Mouse (Mus musculus) right cerebral cortex, postnatal 25 days (tissue): ENCODE results near the gene Zfp91.

Source experiments
- DNase-seq: peaks from one replicate; pipeline ENCODE4 v3.0.0; 2022

The Zfp91 gene

DNA sequence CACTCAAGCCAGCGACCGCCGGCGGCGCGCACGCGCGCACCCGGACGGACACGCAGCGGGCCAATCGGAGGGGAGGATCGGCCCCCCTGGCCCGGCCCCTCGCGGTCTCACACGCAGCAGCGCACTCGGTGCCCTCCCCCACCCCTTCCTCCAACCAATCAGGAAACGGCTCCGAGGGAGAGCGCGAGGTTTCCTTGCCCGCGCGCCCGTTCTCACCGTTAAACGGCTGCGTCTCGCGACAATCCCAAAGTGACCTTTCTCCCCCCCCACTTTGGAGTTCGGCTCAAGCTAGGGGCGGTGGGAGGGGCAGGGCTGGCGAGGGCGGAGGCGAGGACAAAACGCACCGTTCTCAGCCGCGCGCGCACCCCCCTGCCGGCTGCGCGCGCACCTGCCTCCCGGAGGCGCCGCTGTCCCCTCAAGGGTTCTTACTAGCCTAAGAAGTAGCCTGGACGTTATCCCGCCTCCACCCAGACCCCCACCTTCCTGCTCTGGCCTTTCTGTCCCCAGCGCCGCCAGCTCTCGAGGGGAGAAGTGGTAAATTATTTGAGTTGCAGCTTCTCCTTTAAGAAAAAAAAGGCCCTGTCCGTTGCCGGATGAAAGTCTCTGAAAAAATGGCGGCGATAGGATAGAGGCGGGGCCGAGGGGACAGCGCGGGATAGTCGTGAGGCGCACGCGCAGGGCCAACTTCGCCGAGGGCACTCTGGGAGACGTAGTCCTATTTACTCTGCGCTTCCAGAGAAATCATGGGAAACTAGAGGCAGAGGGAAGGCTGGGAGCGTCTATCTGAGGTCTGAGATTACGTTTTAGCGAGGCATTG, at the start of gene Zfp91, which contains the start of gene Lpxn:
Gene Zfp91 (minus strand): TSS at position 616 of the 817 bp plus-strand sequence.
Gene Lpxn (plus strand): TSS at position 683 of the 817 bp plus-strand sequence.
- DNase-seq = peak; percentile 96

DNA sequence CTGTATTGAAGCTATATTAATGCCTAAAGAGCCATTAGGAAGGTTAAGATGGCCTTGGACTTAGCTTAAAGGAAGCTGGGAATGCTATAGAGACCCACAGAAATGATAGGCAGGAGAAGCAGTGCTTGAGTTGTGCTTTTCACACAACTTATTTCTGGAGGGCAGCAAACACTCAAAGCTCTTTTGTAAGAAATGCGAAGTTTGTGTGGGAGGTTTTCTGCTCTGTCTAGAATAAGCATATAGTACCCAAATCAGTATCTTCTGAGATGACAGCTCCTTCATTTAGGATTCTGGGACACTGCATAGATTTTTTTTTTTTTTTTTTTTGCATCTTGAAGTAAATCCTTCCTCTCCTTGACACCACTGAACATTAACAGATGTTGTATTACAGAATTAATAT, 42.6 kb upstream of the Zfp91 start:
- DNase-seq = no peak

DNA sequence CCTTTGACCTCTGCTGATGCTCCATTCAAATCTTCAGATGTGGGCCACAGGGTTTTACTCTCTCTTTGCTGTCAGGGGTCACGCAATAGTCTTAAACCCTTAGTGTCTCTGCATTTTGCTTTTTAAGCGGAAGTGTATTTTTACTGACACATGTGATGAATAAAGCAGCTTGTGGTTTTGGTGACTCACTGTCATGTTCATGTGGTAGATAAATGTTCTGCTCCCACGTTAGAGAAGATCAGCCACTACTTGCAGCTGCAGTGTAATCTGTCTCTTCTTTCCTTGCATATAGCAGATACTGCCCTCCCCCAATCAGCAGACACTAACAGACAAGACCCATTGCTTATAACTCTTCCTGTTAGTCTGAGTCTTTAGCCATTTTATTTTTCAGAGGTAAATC, 37.7 kb upstream of the Zfp91 start:
- no peak for DNase-seq

DNA sequence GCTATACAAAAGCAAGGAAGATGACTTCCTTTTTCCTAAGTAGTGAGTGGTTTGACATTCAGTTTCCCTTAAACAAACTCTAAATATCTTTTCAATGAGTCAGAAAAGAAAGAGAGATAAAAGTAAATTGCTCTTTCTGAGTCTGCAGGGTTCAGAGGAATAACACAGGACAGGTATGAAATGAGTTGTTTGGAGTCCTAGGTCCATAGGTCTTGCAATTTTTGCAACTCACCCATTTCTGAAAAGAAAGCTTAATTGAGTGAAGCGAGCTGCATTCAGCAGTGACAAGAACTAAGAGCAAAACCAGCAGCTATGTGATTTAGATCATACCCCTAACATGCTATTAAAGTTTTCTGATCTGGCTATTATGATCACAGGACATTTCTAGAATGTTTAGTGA, 35.6 kb upstream of the Zfp91 start:
- no peak for DNase-seq

DNA sequence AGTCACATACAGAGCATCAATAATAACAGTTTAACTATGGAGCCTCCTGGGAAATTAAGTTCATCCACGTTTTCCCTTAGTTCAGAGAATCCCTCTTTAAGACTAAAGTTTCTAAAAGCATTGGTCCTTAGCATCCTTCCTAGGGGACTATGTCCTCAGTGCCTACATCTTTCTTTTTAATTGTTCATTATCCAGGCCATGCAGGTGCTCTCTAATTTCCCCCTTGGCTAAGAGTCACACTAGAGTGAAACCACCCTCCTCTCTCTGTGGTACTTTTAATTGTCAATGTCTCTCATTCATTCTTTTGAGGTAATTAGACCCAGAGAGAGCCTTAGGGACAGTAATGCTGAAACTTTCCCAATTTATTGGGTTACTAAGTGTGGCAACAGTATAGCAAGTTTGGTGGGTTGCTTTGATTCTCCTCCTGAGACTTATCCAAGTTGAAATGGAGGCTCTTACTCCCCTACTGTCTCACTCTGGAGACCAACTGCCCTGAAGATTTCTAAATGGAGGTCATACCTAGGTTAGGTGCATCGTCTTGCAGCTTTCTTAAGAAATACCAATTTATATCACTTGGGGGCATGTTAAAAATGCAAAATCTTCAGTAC, 35.0 kb upstream of the Zfp91 start:
- no peak for DNase-seq

DNA sequence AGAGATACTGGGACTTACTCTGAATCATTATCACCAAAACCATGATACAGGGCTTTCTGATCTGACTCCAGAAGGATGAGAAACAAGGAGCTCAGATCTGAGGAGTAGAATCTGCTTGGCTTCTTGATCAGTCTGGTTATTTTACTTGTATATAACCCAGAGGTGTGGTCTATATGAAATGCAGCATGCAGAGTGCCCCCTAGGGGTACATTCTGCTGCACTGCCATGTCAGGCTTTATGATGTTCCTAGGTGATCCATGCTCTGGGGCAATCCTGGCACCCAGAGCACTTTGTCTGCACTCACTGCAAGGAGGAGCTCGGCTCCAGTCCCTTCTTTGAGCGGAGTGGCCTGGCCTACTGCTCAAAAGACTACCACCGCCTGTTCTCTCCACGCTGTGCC, 28.6 kb upstream of the Zfp91 start:
- no peak for DNase-seq

DNA sequence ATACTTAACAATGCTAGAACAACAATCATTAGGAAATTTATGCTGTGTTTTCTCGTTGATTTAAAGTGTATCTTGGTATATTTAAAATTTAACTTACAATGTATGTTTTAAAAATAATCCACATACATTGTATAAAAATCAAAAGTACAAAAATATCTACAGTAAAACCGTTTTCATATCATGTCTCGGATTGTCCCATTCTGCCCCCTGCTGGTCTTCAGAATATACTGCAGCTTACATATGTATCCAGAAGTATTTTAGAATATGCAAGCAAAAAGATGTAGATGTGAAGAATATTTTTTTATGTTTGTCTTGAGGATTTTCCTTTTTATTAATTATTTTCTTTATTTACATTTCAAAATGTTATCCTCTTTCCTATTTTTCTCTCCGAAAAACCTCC, 24.5 kb upstream of the Zfp91 start:
- DNase-seq = no peak

DNA sequence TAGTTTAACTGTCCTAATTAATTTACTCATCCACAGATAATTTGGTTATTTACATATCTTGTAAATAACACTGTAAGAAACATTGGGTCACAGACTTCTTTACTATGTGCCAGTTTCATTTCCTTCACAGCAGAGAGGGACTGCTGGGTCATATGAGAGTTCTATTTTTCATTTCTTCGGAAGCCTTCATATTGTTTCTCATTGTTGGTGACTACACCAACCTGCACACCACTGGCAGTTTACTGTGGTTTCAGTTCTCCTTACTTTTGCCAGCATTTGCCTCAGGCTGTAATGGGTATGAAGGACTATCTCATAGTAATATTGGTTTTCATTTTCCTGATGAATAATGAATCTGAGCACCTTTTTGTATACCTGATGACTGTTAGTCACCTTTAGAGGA, 22.6 kb upstream of the Zfp91 start:
- DNase-seq = no peak

DNA sequence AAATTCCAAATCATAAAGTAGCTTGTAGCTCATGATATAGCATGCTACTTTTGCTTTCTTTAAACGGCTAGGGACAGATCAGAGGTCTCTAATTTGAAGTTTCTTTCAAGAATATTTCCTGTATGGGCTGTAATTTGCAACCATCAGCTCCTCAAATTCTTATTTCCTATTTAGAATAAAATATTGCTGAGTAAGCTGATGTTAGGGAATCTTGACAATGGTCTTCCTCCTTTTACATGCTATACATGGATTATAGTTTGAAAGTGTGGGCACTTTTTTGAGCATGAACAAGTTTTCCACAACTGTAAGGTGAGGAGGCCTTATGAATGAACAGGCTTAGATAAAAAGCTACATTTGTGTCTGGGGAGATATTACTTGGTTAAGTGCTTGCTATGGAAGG, 18.0 kb upstream of the Zfp91 start:
- no peak for DNase-seq

DNA sequence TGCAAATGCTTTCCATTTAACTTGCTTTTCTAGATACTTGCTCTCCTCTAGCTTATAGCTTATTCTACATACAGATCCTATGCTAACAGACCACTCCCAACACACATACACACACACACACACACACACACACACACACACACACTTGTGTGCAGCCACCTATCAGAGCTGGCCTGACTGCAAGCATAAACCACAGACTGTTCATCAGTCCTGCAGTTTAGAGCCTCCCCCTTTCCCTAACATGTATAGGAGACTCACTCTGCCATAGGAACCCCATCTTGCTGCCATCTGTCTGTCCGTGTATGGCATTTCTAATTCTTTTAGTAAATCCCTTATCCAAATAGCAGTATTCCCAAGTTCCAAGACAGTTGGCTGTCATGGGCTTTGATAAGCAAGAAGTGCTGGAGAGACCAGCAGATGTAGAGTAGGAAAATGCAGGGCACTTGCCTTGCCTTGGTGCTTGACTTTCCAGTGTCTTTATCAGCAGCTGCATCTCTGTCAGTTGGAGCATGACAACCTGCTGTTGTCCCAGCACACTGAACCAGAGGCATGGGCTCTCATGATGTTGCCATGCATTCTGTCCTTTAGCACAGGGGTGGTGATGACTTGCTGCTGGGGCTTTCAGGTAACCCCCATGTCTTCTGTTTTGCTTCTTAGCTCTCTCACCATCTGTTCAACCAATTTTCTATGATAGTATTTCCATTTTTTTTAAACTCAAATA, 16.9 kb upstream of the Zfp91 start:
- DNase-seq = no peak

DNA sequence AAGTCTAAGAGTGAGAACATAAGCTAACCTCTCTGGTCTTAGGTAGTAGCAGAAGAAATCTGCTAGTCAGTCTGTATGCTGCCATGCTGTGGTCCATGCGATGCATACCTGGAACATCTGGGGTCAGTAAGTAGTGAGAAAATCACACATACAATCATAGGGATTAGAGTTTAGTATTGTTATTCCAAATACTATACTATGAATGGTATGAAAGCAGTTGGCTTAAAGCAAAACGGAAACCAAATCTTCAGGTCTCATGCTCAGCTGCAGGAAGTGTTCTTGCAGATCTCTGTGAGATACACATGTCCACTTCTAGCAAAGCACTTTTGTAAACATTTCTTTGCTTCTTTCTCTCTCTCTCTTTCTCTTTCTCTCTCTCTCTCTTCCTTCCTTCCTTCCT, 10.3 kb upstream of the Zfp91 start:
- DNase-seq = no peak

DNA sequence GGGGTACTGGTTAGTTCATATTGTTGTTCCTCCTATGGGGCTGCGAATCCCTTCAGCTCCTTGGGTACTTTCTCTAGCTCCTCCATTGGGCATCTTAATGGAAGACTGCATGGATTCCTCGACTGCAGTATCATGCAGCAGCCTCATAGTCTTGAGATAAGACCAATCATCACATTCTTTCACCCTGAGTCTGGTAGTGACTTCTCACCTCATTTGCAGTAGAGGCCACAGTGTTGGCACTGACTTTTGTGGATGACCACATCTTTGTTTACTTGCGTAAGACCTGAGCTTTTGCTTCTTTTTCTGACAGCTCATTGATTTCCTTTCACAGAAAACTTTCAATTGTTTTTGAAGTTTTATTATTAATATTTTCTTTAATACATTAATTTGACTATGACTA, 9.8 kb upstream of the Zfp91 start:
- DNase-seq = no peak

DNA sequence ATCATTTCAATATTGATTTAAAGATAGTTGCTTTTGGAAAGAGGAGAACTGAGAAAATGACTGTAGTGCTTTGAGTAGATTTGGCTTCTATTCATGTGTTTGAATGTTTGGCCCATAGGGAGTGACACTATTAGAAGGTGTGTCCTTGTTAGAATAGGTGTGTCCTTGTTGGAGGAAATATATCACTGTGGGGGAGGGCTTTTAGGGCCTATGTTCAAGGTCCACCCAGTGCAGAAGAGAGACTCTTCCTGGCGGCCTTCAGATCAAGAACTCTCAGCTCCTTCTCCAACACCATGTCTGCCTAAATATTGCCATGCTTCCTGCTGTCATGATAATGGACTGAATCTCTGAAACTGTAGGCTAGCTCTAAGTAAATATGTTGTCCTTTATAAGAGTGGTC, 8.3 kb upstream of the Zfp91 start:
- no peak for DNase-seq

DNA sequence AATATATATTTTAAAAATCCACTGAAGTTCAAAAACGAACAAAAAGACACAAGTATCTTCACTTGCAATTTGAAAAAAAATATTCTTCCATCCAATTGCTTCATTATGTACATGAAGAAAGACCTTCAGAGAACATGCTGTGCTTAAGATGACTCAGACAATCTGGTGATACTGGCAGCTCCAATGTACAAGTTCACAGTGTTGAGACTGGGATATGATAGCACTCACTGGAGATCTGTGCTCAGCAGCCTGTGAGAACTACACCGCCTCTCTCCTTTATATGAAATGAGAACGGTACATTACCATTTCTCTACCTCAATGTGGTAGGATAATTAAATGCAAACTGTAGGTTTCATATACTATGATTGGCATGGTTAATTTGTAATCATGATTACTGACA, 6.9 kb upstream of the Zfp91 start:
- no peak for DNase-seq

DNA sequence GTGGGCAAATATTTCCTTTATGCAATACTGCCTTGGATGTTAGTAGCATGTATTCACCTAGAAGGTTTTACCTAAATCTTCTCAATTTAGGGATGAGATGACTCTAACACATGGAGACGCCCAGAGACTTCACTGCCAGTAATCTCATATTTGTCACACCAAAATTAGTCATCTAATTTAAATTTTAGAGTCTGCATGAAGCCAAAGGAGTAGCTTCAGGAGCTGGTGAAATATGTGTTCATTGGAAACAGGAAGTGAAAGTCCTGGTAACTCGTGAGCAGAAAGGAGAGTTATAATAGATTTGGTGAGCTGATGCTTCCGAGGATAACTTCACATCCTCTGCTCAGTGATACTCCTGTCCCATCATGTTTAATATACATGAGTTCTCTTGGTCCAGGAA, 5.1 kb upstream of the Zfp91 start:
- no peak for DNase-seq

DNA sequence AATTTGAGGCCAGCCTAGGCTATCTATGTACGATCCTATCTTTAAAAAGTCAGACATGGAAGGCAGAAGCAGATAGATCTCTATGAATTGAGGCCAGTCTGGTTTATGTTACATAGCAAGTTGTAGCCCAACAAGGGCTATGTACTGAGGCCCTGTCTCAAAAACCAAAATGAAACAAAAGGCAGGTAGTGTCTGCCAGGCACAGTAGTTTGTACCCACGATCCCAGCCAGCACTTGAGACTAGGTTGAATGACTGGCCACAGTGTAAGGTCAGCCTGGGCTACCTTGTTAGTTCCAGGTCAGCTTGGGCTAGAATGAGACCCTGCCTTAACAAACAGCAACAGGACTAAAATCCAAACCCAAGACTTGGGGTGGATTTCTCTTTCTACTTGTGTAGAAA, 4.7 kb upstream of the Zfp91 start:
- DNase-seq = no peak

DNA sequence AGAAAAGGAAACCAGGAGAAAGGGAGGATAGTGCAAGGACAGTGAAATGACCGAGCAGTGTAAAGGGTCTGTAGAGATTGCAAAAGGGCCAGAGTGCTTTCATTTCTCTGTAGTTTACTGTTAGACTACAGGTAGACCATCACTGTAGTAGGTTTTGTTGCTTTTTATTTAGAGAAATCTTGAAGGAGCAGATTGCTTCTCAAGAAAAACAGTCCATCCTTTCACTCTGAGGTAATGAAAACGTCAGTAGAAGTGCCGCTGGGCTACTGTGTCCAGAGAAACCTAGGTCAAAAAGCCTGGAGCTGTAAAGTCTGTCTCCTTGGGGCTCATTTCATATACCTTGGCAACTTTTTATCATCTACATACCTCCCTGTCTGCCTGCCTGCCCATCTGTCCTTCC, 3.2 kb upstream of the Zfp91 start:
- DNase-seq = no peak

DNA sequence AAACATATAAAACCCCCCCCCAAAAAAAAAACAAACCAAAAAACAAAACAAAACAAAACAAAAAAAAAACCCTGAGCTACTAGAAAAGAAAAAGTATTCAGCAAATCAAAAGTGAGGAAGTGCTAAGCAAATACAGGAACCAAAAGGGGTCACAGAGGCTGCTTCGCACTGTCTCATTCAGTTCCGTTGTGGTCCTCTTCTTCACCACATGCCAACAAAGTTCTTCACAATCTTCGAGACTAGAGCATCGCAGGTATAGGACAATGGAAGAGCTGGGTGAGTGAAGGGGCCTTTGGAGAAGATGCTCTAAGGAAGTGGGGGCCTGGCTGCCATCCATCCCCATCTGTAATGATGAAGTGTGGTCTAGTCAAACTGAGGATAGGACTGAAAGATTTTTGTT, 2.5 kb upstream of the Zfp91 start:
- DNase-seq = no peak

DNA sequence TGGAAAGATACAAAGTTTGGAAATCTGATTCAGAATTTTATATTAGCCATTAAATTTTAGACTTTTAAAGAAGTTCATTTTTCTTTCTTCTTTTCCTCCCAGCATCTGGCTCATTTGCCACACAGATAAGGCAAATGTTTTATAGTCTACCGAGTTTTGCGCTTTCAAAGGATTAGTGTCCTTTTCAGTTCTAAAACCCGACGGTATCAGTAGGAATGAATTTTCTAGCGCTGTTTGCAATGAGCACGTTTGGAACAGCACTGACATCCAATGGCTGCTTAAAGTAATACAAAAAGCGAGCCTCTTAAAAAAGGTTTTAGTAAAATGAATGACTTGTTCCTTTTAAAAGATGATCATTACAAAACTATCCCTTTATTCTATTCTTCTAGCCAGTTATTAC, 1.1 kb upstream of the Zfp91 start:
- DNase-seq = no peak

DNA sequence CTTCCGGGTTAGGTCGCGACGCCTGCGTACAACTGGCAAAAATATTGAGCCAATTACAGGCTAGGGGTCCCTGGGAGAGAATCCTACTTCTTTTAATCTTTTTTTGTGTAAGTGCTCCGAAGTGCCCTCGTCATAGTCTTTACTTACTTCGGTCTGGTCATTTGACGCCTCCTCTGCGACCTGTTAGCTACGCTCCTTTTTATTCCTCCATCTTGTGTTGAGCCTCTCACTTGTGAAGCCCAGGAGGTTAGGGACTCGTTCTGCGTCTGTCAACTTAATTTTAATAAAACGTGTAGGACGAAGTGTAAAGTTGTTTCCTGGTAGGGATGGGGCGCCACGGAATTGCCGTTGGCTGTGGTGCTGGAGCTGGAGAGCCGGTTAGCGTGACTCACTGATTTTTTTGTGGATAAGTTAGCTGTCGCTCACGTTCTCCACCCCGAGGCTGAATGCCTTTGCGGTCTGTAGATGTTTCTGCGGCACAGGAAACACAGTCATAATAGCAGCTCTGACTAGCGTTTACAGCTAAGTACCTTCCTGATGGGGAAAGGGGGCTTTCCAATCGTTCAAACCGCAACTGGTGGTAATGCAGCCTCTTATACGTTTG, 504 bp upstream of the Zfp91 start:
- DNase-seq = no peak

DNA sequence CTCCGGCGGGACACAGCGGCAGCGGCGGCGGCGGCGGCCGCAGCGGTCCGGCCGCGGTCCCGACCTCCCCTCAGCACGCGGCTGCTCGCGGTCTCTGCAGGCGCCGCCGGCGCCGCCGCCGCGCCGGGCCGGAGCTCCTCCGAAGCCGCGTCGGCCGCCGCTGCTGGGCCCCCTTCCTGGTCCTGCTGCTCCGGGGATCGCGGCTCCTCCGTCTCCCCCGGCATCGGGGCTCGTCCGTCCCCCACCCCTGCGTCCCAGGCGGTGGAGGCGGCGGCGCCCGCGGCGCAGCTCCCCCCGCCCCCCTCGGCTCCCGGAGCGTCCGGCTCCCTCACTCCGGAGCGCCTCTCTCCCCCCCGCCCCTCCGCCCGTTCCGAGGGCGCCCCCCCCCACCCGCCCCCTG, 816 bp downstream of the Zfp91 start:
- DNase-seq = no peak

DNA sequence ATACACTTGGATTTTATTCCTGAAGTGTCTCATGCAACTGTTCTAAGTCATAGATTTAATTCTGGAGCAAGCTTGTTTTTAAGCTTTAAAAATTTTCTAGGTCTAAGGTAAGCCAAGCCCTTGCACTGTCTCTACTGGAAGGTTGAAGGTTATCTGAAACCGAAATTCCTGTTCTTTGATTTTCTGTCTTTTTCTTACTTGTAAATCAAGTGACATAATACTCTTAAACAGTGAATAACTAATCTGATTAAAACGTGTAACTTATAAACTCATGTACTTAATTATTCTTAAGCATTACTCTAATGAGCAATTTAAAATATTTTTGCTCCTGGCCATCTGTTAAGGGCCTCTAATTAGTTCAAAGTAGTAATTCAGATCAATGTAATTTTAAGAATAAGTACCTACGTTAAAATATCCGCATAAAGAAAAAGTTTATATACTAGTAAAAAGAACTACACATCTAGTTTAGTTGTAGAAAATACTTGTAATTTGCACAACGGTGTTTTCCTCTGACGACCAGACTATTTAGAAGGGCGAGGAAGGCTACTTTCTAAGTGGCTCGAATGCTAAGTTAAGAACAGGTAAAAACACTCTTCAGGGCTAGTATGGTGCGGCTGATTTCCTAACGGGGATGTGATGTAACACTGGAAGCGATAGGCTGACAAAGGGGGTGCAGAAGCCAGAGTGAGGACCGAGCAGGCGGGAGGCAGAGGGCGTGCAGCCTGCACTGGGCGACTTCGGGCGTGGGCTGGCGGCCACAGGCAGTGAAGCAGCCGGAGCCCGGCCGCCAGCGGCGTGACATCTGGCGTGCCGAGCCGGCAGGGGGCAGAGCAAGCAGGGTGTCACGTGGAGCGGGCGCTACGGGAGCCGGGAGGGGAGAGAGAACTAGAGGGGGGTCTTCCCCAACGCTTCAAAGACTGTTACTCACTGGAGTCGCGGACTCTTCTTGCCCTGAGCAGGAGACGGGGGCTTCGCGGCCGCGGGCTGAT, 1.6 kb downstream of the Zfp91 start:
- peak; percentile 95 for DNase-seq
